Mouse (Mus musculus): ENCODE measurements around the gene Prcd.
"Not testable (repeated sequence)": the region's sequence is repeated elsewhere in the genome, so short reads cannot be mapped to it uniquely, and the experiment has no call there.

The Prcd gene

GRCm38 (mm10) chr11:116648213-116648921 lies 5.0 kb upstream of the Prcd start:
- no peak for DNase-seq (ENCODE audit: low spot score in 2 of 2)

- no peak for DNase-seq (ENCODE audit: low spot score in 2 of 2)
Observed at GRCm38 (mm10) chr11:116648976-116649375, 4.4 kb upstream of the Prcd start.

- DNase-seq (ENCODE audit: low spot score in 2 of 2): no peak
Observed at GRCm38 (mm10) chr11:116649711-116650337, 3.5 kb upstream of the Prcd start.

- no peak for DNase-seq (ENCODE audit: low spot score in 2 of 2)
Observed at GRCm38 (mm10) chr11:116650811-116651210, 2.5 kb upstream of the Prcd start.

- peak; percentile 52 to 69 for DNase-seq (ENCODE audit: low spot score in 2 of 2)
Observed at GRCm38 (mm10) chr11:116651339-116651738, 2.0 kb upstream of the Prcd start.

GRCm38 (mm10) chr11:116652330-116653098 lies 820 bp upstream of the Prcd start:
- DNase-seq (ENCODE audit: low spot score in 2 of 2): no peak

GRCm38 (mm10) chr11:116653709-116654221 lies 431 bp downstream of the Prcd start:
- DNase-seq (ENCODE audit: low spot score in 2 of 2): peak in 1 of 2 experiments; percentile 65

- DNase-seq (ENCODE audit: low spot score in 2 of 2): peak in 1 of 2 experiments; percentile 47
Observed at GRCm38 (mm10) chr11:116654255-116654821, 1.0 kb downstream of the Prcd start, which contains the start of gene Cygb. TSS of gene Cygb (minus strand) at chr11:116654313.

- DNase-seq (ENCODE audit: low spot score in 2 of 2): no peak
Observed at GRCm38 (mm10) chr11:116656348-116657191, 3.2 kb downstream of the Prcd start.

GRCm38 (mm10) chr11:116657311-116658223 lies 4.2 kb downstream of the Prcd start:
- DNase-seq (ENCODE audit: low spot score in 2 of 2): peak; percentile 81 to 87

GRCm38 (mm10) chr11:116658238-116658637 lies 4.9 kb downstream of the Prcd start:
- DNase-seq (ENCODE audit: low spot score in 2 of 2): no peak

GRCm38 (mm10) chr11:116659027-116659621 lies 5.8 kb downstream of the Prcd start:
- DNase-seq (ENCODE audit: low spot score in 2 of 2): no peak

GRCm38 (mm10) chr11:116660181-116660580 lies 6.8 kb downstream of the Prcd start:
- no peak for DNase-seq (ENCODE audit: low spot score in 2 of 2)

GRCm38 (mm10) chr11:116661291-116661947 lies 8.1 kb downstream of the Prcd start:
- DNase-seq (ENCODE audit: low spot score in 2 of 2): peak in 1 of 2 experiments; percentile 25

GRCm38 (mm10) chr11:116661948-116662377 lies 8.6 kb downstream of the Prcd start:
- DNase-seq (ENCODE audit: low spot score in 2 of 2): peak; percentile 52 to 60

GRCm38 (mm10) chr11:116665289-116665688 lies 12.0 kb downstream of the Prcd start:
- DNase-seq (ENCODE audit: low spot score in 2 of 2): no peak

GRCm38 (mm10) chr11:116666566-116666965 lies 13.2 kb downstream of the Prcd start:
- no peak for DNase-seq (ENCODE audit: low spot score in 2 of 2)

- not testable (repeated sequence) for DNase-seq (ENCODE audit: low spot score in 2 of 2)
Observed at GRCm38 (mm10) chr11:116667012-116667411, 13.7 kb downstream of the Prcd start.

GRCm38 (mm10) chr11:116667930-116668329 lies 14.6 kb downstream of the Prcd start:
- DNase-seq (ENCODE audit: low spot score in 2 of 2): no peak
